Mouse (Mus musculus) cerebellum, postnatal 4 days (tissue): ENCODE results near the gene Cptp.

Experiments used
- DNase-seq, 2 experiments: peaks; one replicate each; pipeline ENCODE4 v3.0.0; 2022; ENCODE audit warnings: low spot score in 2 of 2, mixed read lengths in 1 of 2

Gene Cptp

GRCm38 (mm10) chr4:155841651-155842270, 27.5 kb downstream of the Cptp start:
- no peak for DNase-seq

GRCm38 (mm10) chr4:155841003-155841454, 28.2 kb downstream of the Cptp start:
- peak in 1 of 2 experiments; percentile 34 for DNase-seq

GRCm38 (mm10) chr4:155840076-155841002, 28.9 kb downstream of the Cptp start:
- DNase-seq: no peak

- DNase-seq: peak in 1 of 2 experiments; percentile 46
Observed at GRCm38 (mm10) chr4:155839483-155839910, 29.7 kb downstream of the Cptp start, which contains the start of gene Mxra8. Gene Mxra8 (plus strand): TSS chr4:155839680.

GRCm38 (mm10) chr4:155838187-155839153, 30.8 kb downstream of the Cptp start:
- DNase-seq: no peak

- DNase-seq: no peak
Observed at GRCm38 (mm10) chr4:155837404-155838010, 31.7 kb downstream of the Cptp start.

- DNase-seq: peak in 1 of 2 experiments; percentile 69
Observed at GRCm38 (mm10) chr4:155833836-155834235, 35.4 kb downstream of the Cptp start.

- DNase-seq: no peak
Observed at GRCm38 (mm10) chr4:155833234-155833633, 36.0 kb downstream of the Cptp start.

- DNase-seq: no peak
Observed at GRCm38 (mm10) chr4:155832321-155832720, 36.9 kb downstream of the Cptp start.

- no peak for DNase-seq
Observed at GRCm38 (mm10) chr4:155831831-155832230, 37.4 kb downstream of the Cptp start.

- peak; percentile 97 to 99 for DNase-seq
Observed at GRCm38 (mm10) chr4:155831205-155831766, 38.0 kb downstream of the Cptp start, which contains the start of gene Aurkaip1. Gene Aurkaip1 (plus strand): TSS chr4:155831272.

GRCm38 (mm10) chr4:155830596-155830995, 38.6 kb downstream of the Cptp start:
- no peak for DNase-seq

GRCm38 (mm10) chr4:155829866-155830265, 39.4 kb downstream of the Cptp start:
- no peak for DNase-seq

GRCm38 (mm10) chr4:155823443-155823842, 45.8 kb downstream of the Cptp start:
- no peak for DNase-seq

- DNase-seq: no peak
Observed at GRCm38 (mm10) chr4:155821025-155821424, 48.2 kb downstream of the Cptp start.

GRCm38 (mm10) chr4:155817533-155817932, 51.7 kb downstream of the Cptp start:
- DNase-seq: no peak
